Mouse (Mus musculus): Measurements from ENCODE around the gene Tsen34. TPM values are rescaled to one million over a fixed set of nuclear protein-coding genes. Genes with fewer than 3 reads are reported as not detected.
"Not testable (repeated sequence)": the region's sequence is repeated elsewhere in the genome, so short reads cannot be mapped to it uniquely, and the experiment has no call there.

Gene Tsen34
- total RNA-seq, 1 experiment from 2014 or later: 17.0 TPM

- no peak for ATAC-seq (replicated peaks; ENCODE audit: insufficient number of reproducible peaks, low FRiP score, low TSS enrichment, poor library complexity, severe bottlenecking)
These were observed 8.6 kb upstream of the Tsen34 start for GRCm38 (mm10) chr7:3683908-3684550.

GRCm38 (mm10) chr7:3684698-3685097 lies 8.0 kb upstream of the Tsen34 start:
- no peak for ATAC-seq (replicated peaks; ENCODE audit: insufficient number of reproducible peaks, low FRiP score, low TSS enrichment, poor library complexity, severe bottlenecking)

- no peak for ATAC-seq (replicated peaks; ENCODE audit: insufficient number of reproducible peaks, low FRiP score, low TSS enrichment, poor library complexity, severe bottlenecking)
These were observed 7.1 kb upstream of the Tsen34 start for GRCm38 (mm10) chr7:3685400-3686187.

- ATAC-seq (replicated peaks; ENCODE audit: insufficient number of reproducible peaks, low FRiP score, low TSS enrichment, poor library complexity, severe bottlenecking): no peak
These were observed 744 bp upstream of the Tsen34 start for GRCm38 (mm10) chr7:3691919-3692318.

- ATAC-seq (replicated peaks; ENCODE audit: insufficient number of reproducible peaks, low FRiP score, low TSS enrichment, poor library complexity, severe bottlenecking): peak; percentile 78
These were observed 535 bp downstream of the Tsen34 start, which contains the start of gene Mboat7 for GRCm38 (mm10) chr7:3692987-3693808. Mboat7 (minus strand) TSS chr7:3693523.

- ATAC-seq (replicated peaks; ENCODE audit: insufficient number of reproducible peaks, low FRiP score, low TSS enrichment, poor library complexity, severe bottlenecking): no peak
These were observed 1.1 kb downstream of the Tsen34 start for GRCm38 (mm10) chr7:3693809-3694075.

- ATAC-seq (replicated peaks; ENCODE audit: insufficient number of reproducible peaks, low FRiP score, low TSS enrichment, poor library complexity, severe bottlenecking): peak; percentile 51
These were observed 1.6 kb downstream of the Tsen34 start for GRCm38 (mm10) chr7:3694076-3694948.

- ATAC-seq (replicated peaks; ENCODE audit: insufficient number of reproducible peaks, low FRiP score, low TSS enrichment, poor library complexity, severe bottlenecking): not testable (repeated sequence)
These were observed 2.3 kb downstream of the Tsen34 start for GRCm38 (mm10) chr7:3694949-3695305.

GRCm38 (mm10) chr7:3698471-3698870 lies 5.8 kb downstream of the Tsen34 start:
- ATAC-seq (replicated peaks; ENCODE audit: insufficient number of reproducible peaks, low FRiP score, low TSS enrichment, poor library complexity, severe bottlenecking): no peak

GRCm38 (mm10) chr7:3703148-3703878 lies 10.7 kb downstream of the Tsen34 start:
- ATAC-seq (replicated peaks; ENCODE audit: insufficient number of reproducible peaks, low FRiP score, low TSS enrichment, poor library complexity, severe bottlenecking): no peak

GRCm38 (mm10) chr7:3703879-3704441 lies 11.3 kb downstream of the Tsen34 start, which contains the start of gene Rps9:
Rps9 (plus strand) TSS chr7:3703993.
- ATAC-seq (replicated peaks; ENCODE audit: insufficient number of reproducible peaks, low FRiP score, low TSS enrichment, poor library complexity, severe bottlenecking): peak; percentile 84

GRCm38 (mm10) chr7:3704475-3704874 lies 11.8 kb downstream of the Tsen34 start:
- peak; percentile 2; the same call in 1 of the 2 replicates for ATAC-seq (replicated peaks; ENCODE audit: insufficient number of reproducible peaks, low FRiP score, low TSS enrichment, poor library complexity, severe bottlenecking)

GRCm38 (mm10) chr7:3705461-3705860 lies 12.8 kb downstream of the Tsen34 start:
- not testable (repeated sequence) for ATAC-seq (replicated peaks; ENCODE audit: insufficient number of reproducible peaks, low FRiP score, low TSS enrichment, poor library complexity, severe bottlenecking)

- ATAC-seq (replicated peaks; ENCODE audit: insufficient number of reproducible peaks, low FRiP score, low TSS enrichment, poor library complexity, severe bottlenecking): no peak
These were observed 13.2 kb downstream of the Tsen34 start for GRCm38 (mm10) chr7:3705911-3706310.

GRCm38 (mm10) chr7:3706343-3706934 lies 13.8 kb downstream of the Tsen34 start:
- no peak for ATAC-seq (replicated peaks; ENCODE audit: insufficient number of reproducible peaks, low FRiP score, low TSS enrichment, poor library complexity, severe bottlenecking)

GRCm38 (mm10) chr7:3707027-3707426 lies 14.4 kb downstream of the Tsen34 start:
- peak; percentile 64 for ATAC-seq (replicated peaks; ENCODE audit: insufficient number of reproducible peaks, low FRiP score, low TSS enrichment, poor library complexity, severe bottlenecking)

All from monocyte, adult 5-6 weeks (primary cell).